Mouse (Mus musculus) bone marrow, adult 2 months (tissue): ENCODE data around the gene Inava.

Source experiments
- CTCF ChIP-seq: fragments of 200-500 bp; IDR thresholded peaks from 2 replicates; pipeline ENCODE4 v1.5.1; 2011; ENCODE audit warnings: low read length, control low read depth; ENCODE audit not compliant: control insufficient read depth, insufficient read depth
- POLR2A ChIP-seq: fragments of 200-500 bp; IDR thresholded peaks from 2 replicates; pipeline ENCODE4 v1.6.1; 2011; ENCODE audit warnings: low read depth, mild to moderate bottlenecking, control low read depth, low read length, borderline replicate concordance; ENCODE audit not compliant: control insufficient read depth

- TF ChIP-seq POLR2A (no peak), CTCF (no peak)
Measured at GRCm38 (mm10) chr1:136255657-136256056, 21.6 kb upstream of the Inava start.
